Mouse (Mus musculus) lung, postnatal 4 days (tissue): ENCODE measurements around the gene Ms4a6d.
"Not testable (repeated sequence)": the region's sequence is repeated elsewhere in the genome, so short reads cannot be mapped to it uniquely, and the experiment has no call there.

Source experiments
- DNase-seq, 2 experiments: peaks; one replicate each; pipeline ENCODE4 v3.0.0; 2021

Ms4a6d gene

DNA sequence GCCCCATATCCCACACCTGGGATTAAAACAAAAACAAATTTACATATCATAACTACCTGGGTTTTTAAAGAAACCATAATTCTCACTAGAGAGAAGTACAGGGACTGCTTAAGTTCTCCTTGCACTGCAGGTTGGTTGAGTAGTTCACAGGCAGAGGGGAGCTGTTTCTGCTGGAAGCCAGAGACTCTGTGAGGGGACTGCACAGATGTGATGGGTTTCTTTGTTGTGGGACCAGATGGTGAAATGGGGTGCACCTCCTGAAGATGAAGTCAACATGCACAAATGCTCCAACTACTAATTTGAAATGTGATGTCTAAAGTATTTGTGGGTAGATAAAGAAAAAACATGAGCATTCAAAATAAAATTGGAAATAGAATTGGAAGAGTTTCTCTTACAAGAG lies 56.7 kb downstream of the Ms4a6d start:
- no peak for DNase-seq

DNA sequence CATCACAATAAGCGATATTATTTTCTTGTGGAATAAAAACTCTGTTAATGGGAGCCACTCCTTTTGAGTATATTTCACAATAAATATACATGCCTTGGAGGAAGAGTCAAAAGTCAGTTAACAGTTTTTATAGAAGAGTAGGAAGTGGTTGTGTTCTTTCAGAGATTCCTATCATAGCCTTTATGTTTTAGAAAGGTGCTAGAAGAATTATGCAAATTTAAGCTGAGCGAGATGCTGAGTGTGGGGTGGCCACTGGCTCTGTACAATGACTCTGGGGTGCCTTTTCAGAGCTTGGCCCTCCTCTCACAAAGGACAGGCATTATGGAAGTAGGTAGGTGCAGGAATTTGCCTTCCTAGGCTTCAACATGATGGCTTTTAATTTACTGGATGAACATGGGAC lies 60.3 kb downstream of the Ms4a6d start:
- DNase-seq: not testable (repeated sequence)

DNA sequence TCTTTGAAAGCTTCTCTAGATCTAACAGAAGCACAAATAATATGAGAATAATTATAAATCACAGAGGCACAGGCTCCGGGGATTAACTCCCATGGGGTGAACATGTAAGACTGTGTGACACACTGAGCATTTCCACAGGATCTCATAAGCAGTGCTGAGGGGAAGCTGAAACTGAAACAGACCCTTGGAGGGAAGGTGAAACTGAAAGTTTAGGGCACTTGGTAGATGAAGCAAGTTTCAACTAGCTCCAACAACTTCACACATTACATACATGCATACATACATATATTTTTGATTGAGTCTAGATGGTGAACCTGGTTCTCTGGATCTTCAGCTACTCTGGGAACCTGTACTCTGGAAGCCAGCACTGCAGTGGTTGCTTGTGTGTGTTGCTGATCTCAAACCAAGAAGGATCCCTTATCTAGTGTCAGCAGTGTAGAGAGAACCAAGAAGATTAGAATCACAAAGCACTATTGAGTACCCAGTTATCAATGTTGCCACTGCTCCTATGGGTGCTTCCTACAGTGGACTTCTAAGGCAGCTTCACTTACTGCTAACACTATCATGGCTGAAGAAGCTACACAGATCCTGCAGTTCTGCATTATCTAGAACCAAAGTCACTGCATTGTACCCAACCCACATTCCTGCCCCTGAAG lies 64.4 kb downstream of the Ms4a6d start:
- not testable (repeated sequence) for DNase-seq

DNA sequence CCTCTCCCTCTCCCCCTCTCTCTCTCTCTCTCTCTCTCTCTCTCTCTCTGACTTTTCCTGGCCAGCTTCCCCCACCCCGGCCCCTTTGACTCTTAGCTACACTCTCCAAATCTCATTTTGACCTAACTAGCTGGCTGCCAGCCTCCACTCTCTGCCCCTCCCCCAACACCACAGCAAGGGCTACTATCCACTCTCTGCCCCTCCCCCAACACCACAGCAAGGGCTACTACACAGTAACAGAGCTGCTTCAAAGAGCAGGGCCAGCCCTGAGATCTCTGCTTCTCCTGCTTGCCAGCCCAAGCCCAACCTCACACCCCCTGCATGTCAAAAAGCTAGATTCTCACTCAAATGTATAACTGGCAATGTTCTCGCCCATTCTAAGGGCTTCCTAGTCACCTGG lies 67.3 kb downstream of the Ms4a6d start:
- peak in 1 of 2 experiments; percentile 42 for DNase-seq
